Mouse (Mus musculus): ENCODE data around the gene Timm8a1. TPM values are rescaled to one million over a fixed set of nuclear protein-coding genes. Genes with fewer than 3 reads are reported as not detected.
A peak's percentile ranks its signal among the peaks of the same experiment; 100 is the strongest.
"Not testable (repeated sequence)": the region's sequence is repeated elsewhere in the genome, so short reads cannot be mapped to it uniquely, and the experiment has no call there.

The Timm8a1 gene
- polyA plus RNA-seq, 1 experiment: not detected

DNA sequence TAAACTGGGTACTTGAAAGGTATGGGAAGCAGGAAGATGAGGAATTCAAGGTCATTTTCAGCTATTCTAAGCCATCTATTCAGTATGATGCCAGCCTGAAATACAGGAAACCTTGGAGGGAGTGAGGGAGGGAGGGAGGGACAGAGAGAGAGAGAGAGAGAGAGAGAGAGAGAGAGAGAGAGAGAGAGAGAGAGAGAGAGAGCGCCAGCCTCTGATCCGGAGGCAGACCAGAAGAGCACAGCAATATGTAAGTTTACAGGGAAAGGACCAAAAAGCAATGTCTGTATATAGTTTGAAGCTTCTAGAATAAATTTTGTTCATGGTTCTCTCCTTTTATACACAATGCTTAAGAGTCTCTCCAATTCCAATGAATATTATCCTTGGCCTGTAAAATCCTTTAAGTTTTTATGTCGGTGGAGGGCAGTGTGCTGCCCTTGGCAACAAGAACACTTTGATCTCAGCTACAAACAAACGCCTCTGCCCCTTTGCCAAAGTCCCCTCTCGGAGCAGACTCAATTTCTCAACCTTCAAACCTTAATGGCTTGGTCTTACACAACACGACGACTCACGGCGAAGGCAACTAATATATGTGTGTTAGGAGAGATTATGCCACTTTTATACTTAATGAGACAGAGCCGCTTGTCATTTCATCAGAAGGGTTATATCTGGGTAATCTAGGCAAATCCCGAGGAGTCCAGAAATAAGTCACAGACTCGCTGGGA lies 1.1 kb downstream of the Timm8a1 start:
- WGBS: 20% methylated on average over 12 of the region's 12 CpGs
- H3K27ac ChIP-seq (ENCODE audit: insufficient read depth, low read depth, low read length): no peak overlapping the region
- no peaks in the 10 kb centered on the region for H3K4me1 ChIP-seq (ENCODE audit: control insufficient read depth, insufficient read depth, low read length)
- peak overlapping the region; percentile 83 for H3K4me3 ChIP-seq (ENCODE audit: insufficient read depth, low read depth, low read length)
- no peak for TF ChIP-seq CTCF (IDR thresholded peaks at IDR 0.05; ENCODE audit: insufficient read depth, low read depth, low read length)
- no peak for TF ChIP-seq POLR2A (IDR thresholded peaks at IDR 0.05; ENCODE audit: insufficient read depth, low read depth, low read length)

DNA sequence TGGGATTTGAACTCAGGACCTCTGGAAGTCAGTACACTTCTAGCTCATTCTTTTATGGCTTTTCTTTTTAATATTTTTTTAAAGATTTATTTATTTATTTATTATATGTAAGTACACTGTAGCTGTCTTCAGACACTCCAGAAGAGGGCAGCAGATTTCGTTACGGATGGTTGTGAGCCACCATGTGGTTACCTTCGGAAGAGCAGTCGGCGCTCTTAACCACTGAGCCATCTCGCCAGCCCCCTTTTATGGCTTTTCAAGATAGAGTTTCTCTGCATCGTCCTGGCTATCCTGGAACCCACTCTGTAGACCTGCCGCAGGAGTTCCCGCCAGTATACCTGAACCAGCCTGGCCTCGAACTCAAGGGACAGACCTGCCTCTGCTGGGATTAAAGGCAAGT lies 1.9 kb downstream of the Timm8a1 start:
- WGBS: 92% methylated on average over 10 of the region's 10 CpGs
- not testable (repeated sequence) for H3K4me3 ChIP-seq (ENCODE audit: insufficient read depth, low read depth, low read length); H3K27ac ChIP-seq (ENCODE audit: insufficient read depth, low read depth, low read length); H3K4me1 ChIP-seq (ENCODE audit: control insufficient read depth, insufficient read depth, low read length)

DNA sequence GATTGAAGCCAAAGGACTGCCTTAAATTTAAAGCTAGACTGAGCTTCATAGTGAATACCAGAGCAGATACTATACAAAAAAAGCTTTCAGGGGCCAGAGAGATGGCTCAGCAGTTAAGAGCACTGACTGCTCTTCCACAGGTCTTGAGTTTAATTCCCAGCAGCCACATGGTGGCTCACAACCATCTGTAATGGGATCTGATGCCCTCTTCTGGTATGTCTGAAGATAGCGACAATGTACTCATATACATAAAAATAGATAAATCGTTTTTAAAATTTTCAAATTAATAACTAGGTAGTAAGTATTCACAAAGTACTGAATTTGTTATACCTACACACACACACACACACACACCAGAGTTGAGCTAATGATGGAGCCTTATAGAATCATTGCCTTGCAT lies 8.3 kb downstream of the Timm8a1 start:
- no peak overlapping the region for H3K4me3 ChIP-seq (ENCODE audit: insufficient read depth, low read depth, low read length)
- H3K27ac ChIP-seq (ENCODE audit: insufficient read depth, low read depth, low read length): no peak overlapping the region
- no peak for TF ChIP-seq CTCF (IDR thresholded peaks at IDR 0.05; ENCODE audit: insufficient read depth, low read depth, low read length)
- WGBS: 94% methylated on average over 2 of the region's 2 CpGs
- H3K4me1 ChIP-seq (ENCODE audit: control insufficient read depth, insufficient read depth, low read length): no peaks in the 10 kb centered on the region

DNA sequence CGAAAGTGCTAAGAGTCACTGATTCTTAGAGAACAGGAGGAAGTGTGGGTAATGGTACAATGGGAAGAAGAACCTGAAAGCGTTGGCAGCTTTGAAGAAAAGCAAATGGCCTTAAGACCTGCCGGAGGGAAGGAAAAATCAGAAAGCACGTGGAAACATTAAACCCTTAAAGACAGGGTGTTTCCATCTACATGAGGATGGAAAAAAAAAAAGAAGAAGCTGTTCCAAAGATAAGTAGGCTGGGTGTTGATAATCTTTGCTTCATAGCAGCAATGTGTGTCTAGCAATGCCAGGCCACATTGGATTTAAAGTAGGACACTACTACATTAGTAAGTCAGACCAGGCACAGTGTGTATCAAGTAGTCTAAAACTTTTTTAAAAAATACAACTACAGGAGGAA lies 16.4 kb downstream of the Timm8a1 start:
- H3K4me3 ChIP-seq (ENCODE audit: insufficient read depth, low read depth, low read length): no peak overlapping the region
- no peak overlapping the region for H3K27ac ChIP-seq (ENCODE audit: insufficient read depth, low read depth, low read length)
- no peaks in the 10 kb centered on the region for H3K4me1 ChIP-seq (ENCODE audit: control insufficient read depth, insufficient read depth, low read length)
- 80% methylated on average over 4 of the region's 4 CpGs for WGBS
- TF ChIP-seq CTCF (IDR thresholded peaks at IDR 0.05; ENCODE audit: insufficient read depth, low read depth, low read length) (no peak), POLR2A (IDR thresholded peaks at IDR 0.05; ENCODE audit: insufficient read depth, low read depth, low read length) (no peak)

GRCm38 (mm10) chrX:134523772-134524171 lies 17.9 kb downstream of the Timm8a1 start:
- H3K27ac ChIP-seq (ENCODE audit: insufficient read depth, low read depth, low read length): no peak overlapping the region
- 78% methylated on average over 4 of the region's 4 CpGs for WGBS
- no peak overlapping the region for H3K4me3 ChIP-seq (ENCODE audit: insufficient read depth, low read depth, low read length)
- H3K4me1 ChIP-seq (ENCODE audit: control insufficient read depth, insufficient read depth, low read length): no peaks in the 10 kb centered on the region
- no peak for TF ChIP-seq POLR2A (IDR thresholded peaks at IDR 0.05; ENCODE audit: insufficient read depth, low read depth, low read length)

- Histone ChIP-seq H3K4me1 (ENCODE audit: control insufficient read depth, insufficient read depth, low read length) (no peaks in the 10 kb centered on the region), H3K4me3 (ENCODE audit: insufficient read depth, low read depth, low read length) (no peak overlapping the region), H3K27ac (ENCODE audit: insufficient read depth, low read depth, low read length) (no peak overlapping the region)
- WGBS: 14% methylated on average over 2 of the region's 2 CpGs
- TF ChIP-seq CTCF (IDR thresholded peaks at IDR 0.05; ENCODE audit: insufficient read depth, low read depth, low read length) (no peak), POLR2A (IDR thresholded peaks at IDR 0.05; ENCODE audit: insufficient read depth, low read depth, low read length) (no peak)
Measured at GRCm38 (mm10) chrX:134509473-134509872, 32.2 kb downstream of the Timm8a1 start.

DNA sequence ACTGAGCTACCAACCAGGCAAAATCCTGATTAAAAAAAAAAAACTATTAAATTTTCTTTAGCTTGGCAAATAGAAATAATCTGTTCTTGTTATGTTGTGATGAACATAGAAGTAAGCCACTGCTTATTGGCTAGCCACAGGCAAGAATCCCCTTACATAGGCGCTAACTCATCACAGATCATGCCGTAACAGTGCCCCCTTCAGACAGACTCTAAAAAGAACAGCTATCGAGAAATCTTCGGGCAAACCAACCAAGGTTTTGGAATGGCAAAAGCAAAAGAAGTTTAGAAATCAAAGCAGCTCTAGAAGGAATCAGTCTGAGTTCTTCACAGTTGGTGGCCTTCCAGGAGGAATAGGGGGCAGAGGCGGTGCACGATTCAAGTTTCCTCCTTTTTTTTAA lies 33.7 kb downstream of the Timm8a1 start:
- Histone ChIP-seq H3K4me1 (ENCODE audit: control insufficient read depth, insufficient read depth, low read length) (no peaks in the 10 kb centered on the region), H3K4me3 (ENCODE audit: insufficient read depth, low read depth, low read length) (no peak overlapping the region), H3K27ac (ENCODE audit: insufficient read depth, low read depth, low read length) (no peak overlapping the region)
- TF ChIP-seq CTCF (IDR thresholded peaks at IDR 0.05; ENCODE audit: insufficient read depth, low read depth, low read length) (no peak), POLR2A (IDR thresholded peaks at IDR 0.05; ENCODE audit: insufficient read depth, low read depth, low read length) (no peak)
- WGBS: 69% methylated on average over 6 of the region's 6 CpGs

DNA sequence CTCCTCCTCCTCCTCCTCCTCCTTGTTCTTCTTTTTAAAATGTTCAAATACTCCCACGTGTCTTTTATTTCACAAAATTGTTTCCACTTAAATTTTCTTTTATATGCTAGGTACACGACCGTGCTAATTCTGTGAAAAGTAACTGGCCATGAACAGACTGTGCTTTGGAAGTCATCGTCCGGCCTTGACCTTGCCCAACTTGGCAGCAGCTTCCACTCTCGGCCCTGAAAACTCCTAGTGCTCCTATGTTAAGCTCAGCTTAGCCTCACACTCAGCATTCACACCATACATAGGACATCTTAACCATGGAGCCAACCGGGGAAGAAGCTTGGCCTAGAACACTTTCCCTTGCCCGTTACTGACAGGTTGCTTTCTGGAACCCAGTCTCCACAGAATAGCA lies 41.0 kb downstream of the Timm8a1 start:
- no peak overlapping the region for H3K27ac ChIP-seq (ENCODE audit: insufficient read depth, low read depth, low read length)
- no peak overlapping the region for H3K4me3 ChIP-seq (ENCODE audit: insufficient read depth, low read depth, low read length)
- no peaks in the 10 kb centered on the region for H3K4me1 ChIP-seq (ENCODE audit: control insufficient read depth, insufficient read depth, low read length)
- 79% methylated on average over 8 of the region's 8 CpGs for WGBS
- TF ChIP-seq POLR2A (IDR thresholded peaks at IDR 0.05; ENCODE audit: insufficient read depth, low read depth, low read length) (no peak), CTCF (IDR thresholded peaks at IDR 0.05; ENCODE audit: insufficient read depth, low read depth, low read length) (no peak)

Other genes starting within 250 kb of the Timm8a1 start
- not detected in 2 replicates for gene Tmem35a, start 246.6 kb downstream of the Timm8a1 start, polyA plus RNA-seq (2012; ENCODE audit: insufficient read depth, insufficient read length, low replicate concordance, missing spikeins)
- gene Cenpi, start 233.8 kb downstream of the Timm8a1 start, polyA plus RNA-seq (2012; ENCODE audit: insufficient read depth, insufficient read length, low replicate concordance, missing spikeins): not detected in 2 replicates
- 327 TPM in 1 of 2 replicates, not detected in the other for gene Drp2, start 137.3 kb downstream of the Timm8a1 start, polyA plus RNA-seq (2012; ENCODE audit: insufficient read depth, insufficient read length, low replicate concordance, missing spikeins)
- not detected in 2 replicates for gene Taf7l, start 65.4 kb downstream of the Timm8a1 start, polyA plus RNA-seq (2012; ENCODE audit: insufficient read depth, insufficient read length, low replicate concordance, missing spikeins)
- not detected in 2 replicates for gene Btk, start 41.7 kb upstream of the Timm8a1 start, polyA plus RNA-seq (2012; ENCODE audit: insufficient read depth, insufficient read length, low replicate concordance, missing spikeins)
- not detected in 2 replicates for gene Rpl36a, start 43.8 kb upstream of the Timm8a1 start, polyA plus RNA-seq (2012; ENCODE audit: insufficient read depth, insufficient read length, low replicate concordance, missing spikeins)
- not detected in 2 replicates for gene Gla, start 59.3 kb upstream of the Timm8a1 start, polyA plus RNA-seq (2012; ENCODE audit: insufficient read depth, insufficient read length, low replicate concordance, missing spikeins)
- gene Hnrnph2, start 59.3 kb upstream of the Timm8a1 start, polyA plus RNA-seq (2012; ENCODE audit: insufficient read depth, insufficient read length, low replicate concordance, missing spikeins): not detected in 2 replicates
- gene Armcx4, start 144.7 kb upstream of the Timm8a1 start, polyA plus RNA-seq (2012; ENCODE audit: insufficient read depth, insufficient read length, low replicate concordance, missing spikeins): not detected in 2 replicates
- not detected in 2 replicates for gene Armcx1, start 176.1 kb upstream of the Timm8a1 start, polyA plus RNA-seq (2012; ENCODE audit: insufficient read depth, insufficient read length, low replicate concordance, missing spikeins)
- not detected in 2 replicates for gene Armcx6, start 209.6 kb upstream of the Timm8a1 start, polyA plus RNA-seq (2012; ENCODE audit: insufficient read depth, insufficient read length, low replicate concordance, missing spikeins)
- gene Armcx3, start 214.7 kb upstream of the Timm8a1 start, polyA plus RNA-seq (2012; ENCODE audit: insufficient read depth, insufficient read length, low replicate concordance, missing spikeins): not detected in 2 replicates